Mouse (Mus musculus) mammary gland, adult 2 months (tissue): Measurements from ENCODE around the gene Olfr105-ps. TPM values are rescaled to one million over a fixed set of nuclear protein-coding genes. Genes with fewer than 3 reads are reported as not detected.

Experiments
- polyA plus RNA-seq: library from polyadenylated mRNA; depleted of rRNA; stranded (reverse); fragments of >200 nt; gene quantifications from 2 replicates; pipeline ENCODE4 v1.2.3, GENCODE M21; 2012; ENCODE audit warnings: low replicate concordance; rRNA removed

Gene Olfr105-ps
- polyA plus RNA-seq: not detected in 2 replicates

DNA sequence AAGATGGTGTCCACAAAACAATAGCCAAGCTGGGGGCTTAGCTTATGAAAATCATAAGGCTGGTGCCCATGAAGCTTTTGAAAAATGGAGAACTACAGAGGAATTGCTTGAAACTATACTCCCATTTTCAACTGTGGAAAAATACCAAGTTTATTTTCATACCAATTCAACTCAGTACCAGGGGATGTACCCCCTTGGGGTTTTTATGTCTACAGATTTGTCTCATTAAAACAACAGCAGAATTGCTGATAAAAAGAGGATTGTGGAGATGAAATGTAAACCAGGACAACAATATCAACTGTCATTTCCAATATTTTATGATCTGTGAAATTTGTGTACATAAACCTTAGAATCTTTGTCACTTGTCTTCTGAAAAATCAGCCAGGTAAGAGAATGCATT, at the start of gene Olfr105-ps:
Gene Olfr105-ps (plus strand): TSS at position 301 of the 400 bp plus-strand sequence.

DNA sequence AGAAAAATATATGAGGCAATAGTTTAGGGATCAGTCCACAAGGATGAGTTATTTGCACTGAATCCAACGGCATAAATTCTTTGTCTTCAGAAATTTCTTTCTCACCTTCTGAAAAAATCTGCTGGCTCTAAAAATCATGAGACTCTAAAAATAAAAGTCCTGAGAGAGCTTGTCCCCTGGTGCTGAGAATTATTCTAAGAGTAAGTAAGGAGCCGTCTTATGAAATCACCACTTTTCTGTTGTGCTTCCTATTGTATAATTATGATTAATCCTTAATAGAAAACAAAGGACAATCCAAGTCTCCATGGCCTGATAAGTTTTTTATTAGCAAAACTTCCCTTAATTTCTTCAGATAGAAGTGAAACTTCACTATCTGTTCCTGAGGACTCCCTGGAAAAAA, 39.2 kb upstream of the Olfr105-ps start, which contains the start of gene Olfr103:
Gene Olfr103 (minus strand): TSS at position 101 of the 400 bp plus-strand sequence.

DNA sequence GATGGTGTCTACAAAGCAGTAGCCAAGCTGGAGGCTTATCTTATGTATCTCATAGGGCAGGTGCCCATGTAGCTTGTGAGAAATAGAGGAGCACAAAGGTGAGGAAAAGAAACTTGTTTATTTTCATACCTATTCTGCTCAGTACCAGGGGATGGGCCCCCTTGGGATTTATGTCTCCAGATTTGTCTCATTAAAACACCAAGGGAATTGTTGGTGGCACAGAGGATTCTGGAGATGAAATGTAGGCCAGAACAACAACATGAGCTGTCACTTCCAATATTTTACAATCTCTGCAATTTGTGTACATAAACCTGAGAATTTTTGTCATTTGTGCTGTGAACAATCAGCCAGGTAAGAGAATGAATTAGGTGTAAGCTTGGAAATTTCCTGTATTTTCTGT, 19.6 kb upstream of the Olfr105-ps start, which contains the start of gene Olfr104-ps:
Gene Olfr104-ps (plus strand): TSS at position 301 of the 400 bp plus-strand sequence.

DNA sequence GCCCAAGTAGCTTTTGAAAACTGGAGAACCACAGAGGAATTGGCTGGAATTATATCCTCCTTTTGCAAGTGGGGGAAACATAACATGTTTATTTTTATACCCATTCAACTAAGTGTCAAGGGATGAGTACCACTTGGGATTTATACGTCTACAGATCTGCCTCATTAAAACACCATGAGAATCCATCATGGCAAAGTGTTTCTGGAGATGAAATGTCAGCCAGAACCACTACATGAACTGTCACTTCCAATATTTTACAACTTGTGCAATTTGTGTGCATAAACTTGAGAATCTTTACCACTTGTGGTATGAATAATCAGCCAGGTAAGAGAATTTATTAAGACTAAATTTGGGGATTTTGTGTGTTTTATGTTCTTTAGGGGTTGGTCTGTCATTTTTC, 11.3 kb downstream of the Olfr105-ps start, which contains the start of gene Olfr106-ps:
Gene Olfr106-ps (plus strand): TSS at position 301 of the 400 bp plus-strand sequence.

DNA sequence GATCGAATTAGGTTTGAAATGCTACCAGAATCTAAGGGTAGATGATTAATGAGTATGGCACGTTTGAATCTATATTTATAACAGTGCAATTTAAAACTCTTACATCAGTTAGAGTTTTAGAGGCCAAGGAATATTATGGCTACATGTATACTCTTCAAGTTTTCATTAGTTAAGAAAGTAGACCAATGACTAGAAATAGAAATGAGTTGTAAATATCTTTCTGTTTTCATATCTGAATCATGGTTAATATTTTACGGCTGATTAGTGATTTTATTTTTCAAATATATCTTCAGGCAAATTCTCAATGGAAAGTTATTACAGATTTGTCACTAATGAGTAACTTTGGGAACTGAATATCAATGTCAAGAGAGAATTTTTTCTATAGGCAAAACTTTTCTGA, 20.1 kb downstream of the Olfr105-ps start, which contains the start of gene Olfr107:
Gene Olfr107 (plus strand): TSS at position 301 of the 400 bp plus-strand sequence.

Other genes with a start within 250 kb of the Olfr105-ps start
- not detected in 2 replicates for gene Olfr93, start 217.5 kb upstream of the Olfr105-ps start, polyA plus RNA-seq
- gene Ubd, start 185.1 kb upstream of the Olfr105-ps start, polyA plus RNA-seq: 4.3 and 5.8 TPM in 2 replicates
- not detected in 2 replicates for gene Olfr94, start 178.0 kb upstream of the Olfr105-ps start, polyA plus RNA-seq
- gene Olfr95, start 165.9 kb upstream of the Olfr105-ps start, polyA plus RNA-seq: not detected in 2 replicates
- gene Olfr96, start 158.9 kb upstream of the Olfr105-ps start, polyA plus RNA-seq: not detected in 2 replicates
- not detected in 2 replicates for gene Olfr97, start 141.7 kb upstream of the Olfr105-ps start, polyA plus RNA-seq
- gene Olfr98, start 115.3 kb upstream of the Olfr105-ps start, polyA plus RNA-seq: not detected in 2 replicates
- 16.8 and 24.2 TPM in 2 replicates for gene H2-M3, start 108.8 kb upstream of the Olfr105-ps start, polyA plus RNA-seq
- gene Olfr99, start 95.6 kb upstream of the Olfr105-ps start, polyA plus RNA-seq: not detected in 2 replicates
- gene Olfr101, start 74.7 kb upstream of the Olfr105-ps start, polyA plus RNA-seq: not detected in 2 replicates
- not detected in 2 replicates for gene Olfr102, start 62.0 kb upstream of the Olfr105-ps start, polyA plus RNA-seq
- not detected in 2 replicates for gene Olfr103, start 39.3 kb upstream of the Olfr105-ps start, polyA plus RNA-seq
- not detected in 2 replicates for gene Olfr104-ps, start 19.5 kb upstream of the Olfr105-ps start, polyA plus RNA-seq
- not detected in 2 replicates for gene Olfr106-ps, start 11.4 kb downstream of the Olfr105-ps start, polyA plus RNA-seq
- not detected in 2 replicates for gene Olfr107, start 20.2 kb downstream of the Olfr105-ps start, polyA plus RNA-seq
- gene Olfr108, start 66.4 kb downstream of the Olfr105-ps start, polyA plus RNA-seq: not detected in 2 replicates
- gene Olfr109, start 79.9 kb downstream of the Olfr105-ps start, polyA plus RNA-seq: not detected in 2 replicates
- 13.9 and 17.2 TPM in 2 replicates for gene H2-M2, start 104.5 kb downstream of the Olfr105-ps start, polyA plus RNA-seq
- 0.19 and 0.23 TPM in 2 replicates for gene Olfr110, start 113.4 kb downstream of the Olfr105-ps start, polyA plus RNA-seq
- gene Olfr111, start 129.0 kb downstream of the Olfr105-ps start, polyA plus RNA-seq: 0.22 and 0.52 TPM in 2 replicates
- not detected in 2 replicates for gene Olfr112, start 190.4 kb downstream of the Olfr105-ps start, polyA plus RNA-seq
- not detected in 2 replicates for gene Olfr113, start 198.6 kb downstream of the Olfr105-ps start, polyA plus RNA-seq
- gene Olfr114, start 213.7 kb downstream of the Olfr105-ps start, polyA plus RNA-seq: not detected in 2 replicates
- gene Olfr115, start 248.1 kb downstream of the Olfr105-ps start, polyA plus RNA-seq: not detected in 2 replicates
- gene Olfr116, start 248.2 kb downstream of the Olfr105-ps start, polyA plus RNA-seq: not detected in 2 replicates